Mouse (Mus musculus): Measurements from ENCODE around the gene Noa1. TPM values are rescaled to one million over a fixed set of nuclear protein-coding genes. Genes with fewer than 3 reads are reported as not detected.
A peak's percentile ranks its signal among the peaks of the same experiment; 100 is the strongest.

Noa1 gene
- polyA plus RNA-seq, 1 experiment from 2014 or later: 29.2 TPM

DNA sequence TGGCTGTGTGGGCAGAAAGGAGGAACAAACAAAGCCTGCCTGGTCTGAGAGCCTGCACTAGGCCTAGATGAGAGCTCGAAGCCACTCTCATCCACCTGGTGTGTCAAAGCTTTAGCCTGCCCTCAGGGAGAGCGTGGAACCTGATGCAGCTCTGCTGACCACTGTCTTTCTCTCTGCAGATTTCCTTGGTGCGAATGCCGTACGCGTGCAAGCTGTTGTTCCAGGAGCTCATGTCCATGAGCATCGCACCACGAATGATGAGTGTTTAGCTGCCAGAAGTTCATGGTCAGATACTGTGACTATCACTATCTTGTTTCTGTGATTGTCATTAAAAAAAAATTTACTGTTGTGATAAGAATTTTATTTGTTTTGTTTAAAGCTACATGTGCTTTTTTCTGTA is 39.0 kb upstream of the Noa1 start:
- WGBS: 96% methylated on average over 8 of the region's 8 CpGs
- Histone ChIP-seq H3K36me3 (replicated peaks; ENCODE audit: control insufficient read depth, insufficient read depth, low read depth, low read length) (peaks cover 3% of the 10 kb centered on the region; the same call in 1 of the 2 replicates), H3K27ac (replicated peaks; ENCODE audit: low read depth, low read length) (no peak overlapping the region), H3K4me1 (ENCODE audit: control insufficient read depth, insufficient read depth, low read length) (no peaks in the 10 kb centered on the region), H3K9ac (replicated peaks; ENCODE audit: low read length) (no peak overlapping the region), H3K9me3 (replicated peaks; ENCODE audit: control insufficient read depth, low read length) (no peaks in the 10 kb centered on the region), H3K4me2 (ENCODE audit: low read depth, low read length) (no peak overlapping the region), H3K4me3 (ENCODE audit: low read depth, low read length) (no peak overlapping the region), H3K27me3 (ENCODE audit: control insufficient read depth, insufficient read depth, low read length) (no peaks in the 10 kb centered on the region)
- DNase-seq (ENCODE audit: low spot score) (no peak), ATAC-seq (replicated peaks; ENCODE audit: insufficient number of reproducible peaks, low FRiP score, low TSS enrichment, low read depth) (no peak)

DNA sequence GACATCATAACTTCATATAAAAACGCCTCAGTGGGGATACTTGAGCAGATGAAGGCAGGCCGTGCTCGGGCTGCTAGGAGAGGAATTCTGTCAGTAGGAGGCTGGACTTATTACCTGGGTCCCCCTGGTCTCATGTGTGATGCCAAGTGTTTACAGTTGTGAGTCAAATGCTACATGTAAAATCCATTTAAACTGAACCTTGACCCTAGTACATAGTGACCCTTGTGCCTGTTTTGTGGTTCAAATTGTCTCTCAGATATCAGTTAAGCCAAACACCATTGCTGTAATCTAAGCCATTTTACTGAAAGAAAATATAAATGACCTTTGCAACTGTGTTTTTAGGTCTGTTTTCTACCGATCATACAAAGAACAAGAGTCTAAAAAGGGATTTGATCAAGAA is 30.1 kb upstream of the Noa1 start:
- DNase-seq (ENCODE audit: low spot score) (no peak), ATAC-seq (replicated peaks; ENCODE audit: insufficient number of reproducible peaks, low FRiP score, low TSS enrichment, low read depth) (no peak)
- WGBS: 91% methylated on average over 4 of the region's 4 CpGs
- no peak overlapping the region for H3K27ac ChIP-seq (replicated peaks; ENCODE audit: low read depth, low read length)
- no peak overlapping the region for H3K4me3 ChIP-seq (ENCODE audit: low read depth, low read length)
- H3K27me3 ChIP-seq (ENCODE audit: control insufficient read depth, insufficient read depth, low read length): no peaks in the 10 kb centered on the region
- H3K4me1 ChIP-seq (ENCODE audit: control insufficient read depth, insufficient read depth, low read length): no peaks in the 10 kb centered on the region
- no peaks in the 10 kb centered on the region for H3K9me3 ChIP-seq (replicated peaks; ENCODE audit: control insufficient read depth, low read length)
- no peak overlapping the region for H3K9ac ChIP-seq (replicated peaks; ENCODE audit: low read length)
- H3K4me2 ChIP-seq (ENCODE audit: low read depth, low read length): no peak overlapping the region
- H3K36me3 ChIP-seq (replicated peaks; ENCODE audit: control insufficient read depth, insufficient read depth, low read depth, low read length): peaks cover 7% of the 10 kb centered on the region

DNA sequence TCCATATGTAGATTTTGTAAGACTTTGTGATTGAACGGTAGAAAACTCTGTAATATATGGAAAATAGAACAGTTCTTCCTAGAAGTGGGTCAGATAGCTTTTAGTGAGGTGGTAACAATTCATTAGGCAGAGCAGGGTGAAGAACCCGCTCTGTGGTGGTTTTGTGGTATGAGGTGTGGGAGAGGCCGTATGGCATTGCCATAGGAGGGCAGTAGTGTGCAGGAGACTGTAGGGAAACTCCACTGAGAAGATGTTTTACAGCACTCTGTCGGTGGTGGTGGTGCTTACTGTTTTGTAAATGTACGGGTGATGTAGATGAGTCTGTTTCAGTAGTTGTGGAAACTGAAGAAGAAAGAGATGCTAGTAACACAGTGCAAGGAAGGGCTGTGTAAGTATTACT is 20.3 kb upstream of the Noa1 start:
- Histone ChIP-seq H3K4me2 (ENCODE audit: low read depth, low read length) (no peak overlapping the region), H3K9ac (replicated peaks; ENCODE audit: low read length) (no peak overlapping the region), H3K4me1 (ENCODE audit: control insufficient read depth, insufficient read depth, low read length) (no peaks in the 10 kb centered on the region), H3K36me3 (replicated peaks; ENCODE audit: control insufficient read depth, insufficient read depth, low read depth, low read length) (peaks cover 13% of the 10 kb centered on the region), H3K27ac (replicated peaks; ENCODE audit: low read depth, low read length) (no peak overlapping the region), H3K9me3 (replicated peaks; ENCODE audit: control insufficient read depth, low read length) (no peaks in the 10 kb centered on the region), H3K27me3 (ENCODE audit: control insufficient read depth, insufficient read depth, low read length) (no peaks in the 10 kb centered on the region), H3K4me3 (ENCODE audit: low read depth, low read length) (no peak overlapping the region)
- DNase-seq (ENCODE audit: low spot score) (no peak), ATAC-seq (replicated peaks; ENCODE audit: insufficient number of reproducible peaks, low FRiP score, low TSS enrichment, low read depth) (no peak)
- 80% methylated on average over 5 of the region's 5 CpGs for WGBS

DNA sequence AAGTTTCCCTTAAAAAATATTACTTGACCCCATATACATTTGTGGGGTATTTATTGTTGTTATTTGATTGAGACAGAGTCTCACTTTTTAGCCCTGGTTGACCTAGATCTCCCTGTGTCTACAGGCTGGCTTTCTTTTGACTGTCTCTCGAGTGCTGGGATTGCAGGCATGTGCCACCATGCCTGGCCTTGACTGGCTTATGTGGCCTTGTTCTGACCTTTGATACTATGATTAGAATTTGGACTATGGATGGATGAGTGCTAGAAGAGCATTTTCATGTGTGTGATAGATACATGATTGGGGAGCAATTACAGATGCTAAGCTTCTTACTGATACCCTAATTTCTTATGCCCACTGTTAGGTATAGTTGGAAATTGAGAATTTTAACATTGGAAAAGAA is 15.1 kb upstream of the Noa1 start:
- Histone ChIP-seq H3K4me2 (ENCODE audit: low read depth, low read length) (no peak overlapping the region), H3K36me3 (replicated peaks; ENCODE audit: control insufficient read depth, insufficient read depth, low read depth, low read length) (peaks cover 27% of the 10 kb centered on the region), H3K27ac (replicated peaks; ENCODE audit: low read depth, low read length) (no peak overlapping the region), H3K4me3 (ENCODE audit: low read depth, low read length) (no peak overlapping the region), H3K9me3 (replicated peaks; ENCODE audit: control insufficient read depth, low read length) (no peaks in the 10 kb centered on the region), H3K27me3 (ENCODE audit: control insufficient read depth, insufficient read depth, low read length) (no peaks in the 10 kb centered on the region), H3K4me1 (ENCODE audit: control insufficient read depth, insufficient read depth, low read length) (no peaks in the 10 kb centered on the region), H3K9ac (replicated peaks; ENCODE audit: low read length) (no peak overlapping the region)
- DNase-seq (ENCODE audit: low spot score): no peak
- ATAC-seq (replicated peaks; ENCODE audit: insufficient number of reproducible peaks, low FRiP score, low TSS enrichment, low read depth): no peak
- WGBS: 72% methylated on average over 1 of the region's 1 CpGs

DNA sequence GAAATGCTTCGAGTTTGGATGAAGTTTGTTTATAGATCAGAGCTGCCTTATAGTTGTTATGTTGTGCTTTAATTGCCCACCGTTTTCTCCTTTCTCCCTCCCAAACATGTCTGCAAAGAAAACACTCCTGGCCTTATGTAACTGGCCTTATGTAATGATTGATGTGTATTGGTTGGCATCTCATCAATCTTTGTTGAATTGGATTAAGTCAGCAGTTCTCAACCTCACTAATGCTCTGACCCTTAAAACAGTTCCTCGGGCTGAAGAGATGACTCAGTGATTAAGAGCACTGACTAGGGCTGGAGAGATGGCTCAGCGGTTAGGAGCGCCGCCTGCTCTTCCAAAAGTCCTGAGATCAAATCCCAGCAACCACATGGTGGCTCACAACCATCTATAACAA is 5.1 kb upstream of the Noa1 start:
- 87% methylated on average over 6 of the region's 6 CpGs for WGBS
- H3K36me3 ChIP-seq (replicated peaks; ENCODE audit: control insufficient read depth, insufficient read depth, low read depth, low read length): no peaks in the 10 kb centered on the region; the same call in 1 of the 2 replicates

DNA sequence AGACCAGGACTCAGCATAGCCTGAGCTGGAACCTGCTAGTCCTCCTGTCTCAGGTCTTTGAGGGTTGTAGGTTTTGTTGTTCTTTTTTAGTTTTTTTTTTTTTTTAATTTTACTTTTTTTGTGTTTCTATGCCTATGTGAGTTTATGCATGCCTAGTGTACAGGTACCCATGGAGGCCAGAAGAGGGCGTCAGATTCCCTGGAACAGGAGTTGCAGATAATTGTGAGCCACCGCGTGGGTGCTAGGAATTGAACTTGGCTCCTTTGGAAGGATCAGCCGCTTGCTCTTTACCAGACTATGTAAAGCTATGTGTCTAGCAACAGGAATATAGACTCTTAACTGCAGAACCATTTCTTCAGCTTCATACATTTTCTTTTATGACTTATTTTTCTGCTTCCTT is 4.3 kb upstream of the Noa1 start:
- 89% methylated on average over 4 of the region's 4 CpGs for WGBS
- ATAC-seq (replicated peaks; ENCODE audit: insufficient number of reproducible peaks, low FRiP score, low TSS enrichment, low read depth): no peak

More for the DNA sequence above, 5.1 kb upstream of the Noa1 start:
- no peak for DNase-seq (ENCODE audit: low spot score)
- Histone ChIP-seq H3K4me1 (ENCODE audit: control insufficient read depth, insufficient read depth, low read length) (no peaks in the 10 kb centered on the region), H3K9ac (replicated peaks; ENCODE audit: low read length) (no peak overlapping the region), H3K27ac (replicated peaks; ENCODE audit: low read depth, low read length) (no peak overlapping the region), H3K9me3 (replicated peaks; ENCODE audit: control insufficient read depth, low read length) (no peaks in the 10 kb centered on the region), H3K4me2 (ENCODE audit: low read depth, low read length) (no peak overlapping the region), H3K27me3 (ENCODE audit: control insufficient read depth, insufficient read depth, low read length) (no peaks in the 10 kb centered on the region), H3K4me3 (ENCODE audit: low read depth, low read length) (no peak overlapping the region)
- no peak for ATAC-seq (replicated peaks; ENCODE audit: insufficient number of reproducible peaks, low FRiP score, low TSS enrichment, low read depth)

DNA sequence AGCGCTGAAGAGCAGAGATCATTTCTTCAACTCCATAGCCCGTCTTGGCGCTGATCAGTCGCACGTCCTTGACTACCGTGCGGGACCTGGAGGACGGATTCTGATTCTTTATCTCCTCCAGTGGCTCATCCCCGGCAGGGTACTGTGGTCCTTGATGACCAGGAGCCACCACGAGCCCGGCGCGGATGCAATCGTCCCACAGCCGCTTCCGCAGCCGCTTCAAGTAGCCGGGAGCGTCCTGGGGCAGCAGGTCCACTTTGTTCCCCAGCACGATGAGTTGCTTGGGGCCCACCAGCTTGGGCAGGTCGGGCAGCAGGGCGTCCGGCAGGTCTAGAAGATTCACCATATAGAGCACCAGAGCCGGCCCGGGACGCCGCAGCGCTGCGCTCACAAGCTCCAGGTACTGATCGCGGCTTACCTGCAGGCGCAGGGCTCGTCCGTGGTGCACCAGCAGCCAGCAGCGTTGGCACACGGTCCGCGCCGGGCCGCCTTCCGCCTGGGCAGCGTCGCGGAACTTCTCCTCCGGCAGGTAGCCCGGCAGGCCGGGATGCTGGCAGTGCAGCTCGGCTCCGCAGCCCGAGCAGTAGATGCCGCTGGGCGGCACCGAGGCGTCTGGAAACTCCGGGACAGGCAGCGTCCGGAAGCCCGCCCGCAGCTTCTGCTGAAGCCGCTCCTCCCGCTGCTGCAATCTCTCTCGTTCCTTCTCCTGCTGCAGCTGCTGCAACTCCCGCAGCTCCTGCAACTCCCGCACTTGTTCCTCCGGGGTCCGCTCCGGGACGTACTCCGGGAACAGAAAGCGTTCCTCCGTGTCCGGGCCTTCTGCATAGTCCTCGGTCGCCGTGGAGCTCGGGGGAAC is 605 bp downstream of the Noa1 start:
- Histone ChIP-seq H3K9ac (replicated peaks; ENCODE audit: low read length) (peak overlapping the region; percentile 91), H3K4me2 (ENCODE audit: low read depth, low read length) (peak overlapping the region; percentile 97), H3K27me3 (ENCODE audit: control insufficient read depth, insufficient read depth, low read length) (no peaks in the 10 kb centered on the region), H3K27ac (replicated peaks; ENCODE audit: low read depth, low read length) (0 out of 2 replicates have a peak overlapping the region, but pooled peaks have one; percentile 22), H3K4me3 (ENCODE audit: low read depth, low read length) (peak overlapping the region; percentile 79), H3K9me3 (replicated peaks; ENCODE audit: control insufficient read depth, low read length) (no peaks in the 10 kb centered on the region), H3K4me1 (ENCODE audit: control insufficient read depth, insufficient read depth, low read length) (peaks cover 3% of the 10 kb centered on the region; the same call in 1 of the 2 replicates), H3K36me3 (replicated peaks; ENCODE audit: control insufficient read depth, insufficient read depth, low read depth, low read length) (no peaks in the 10 kb centered on the region)
- ATAC-seq (replicated peaks; ENCODE audit: insufficient number of reproducible peaks, low FRiP score, low TSS enrichment, low read depth): peak; percentile 2
- WGBS: under 1% methylated on average over 76 of the region's 76 CpGs
- DNase-seq (ENCODE audit: low spot score): peak; percentile 48

More for the DNA sequence above, 4.3 kb upstream of the Noa1 start:
- Histone ChIP-seq H3K4me2 (ENCODE audit: low read depth, low read length) (no peak overlapping the region), H3K9ac (replicated peaks; ENCODE audit: low read length) (no peak overlapping the region), H3K4me3 (ENCODE audit: low read depth, low read length) (no peak overlapping the region), H3K4me1 (ENCODE audit: control insufficient read depth, insufficient read depth, low read length) (no peaks in the 10 kb centered on the region), H3K36me3 (replicated peaks; ENCODE audit: control insufficient read depth, insufficient read depth, low read depth, low read length) (no peaks in the 10 kb centered on the region; the same call in 1 of the 2 replicates), H3K27me3 (ENCODE audit: control insufficient read depth, insufficient read depth, low read length) (no peaks in the 10 kb centered on the region), H3K27ac (replicated peaks; ENCODE audit: low read depth, low read length) (no peak overlapping the region), H3K9me3 (replicated peaks; ENCODE audit: control insufficient read depth, low read length) (no peaks in the 10 kb centered on the region)
- DNase-seq (ENCODE audit: low spot score): no peak

DNA sequence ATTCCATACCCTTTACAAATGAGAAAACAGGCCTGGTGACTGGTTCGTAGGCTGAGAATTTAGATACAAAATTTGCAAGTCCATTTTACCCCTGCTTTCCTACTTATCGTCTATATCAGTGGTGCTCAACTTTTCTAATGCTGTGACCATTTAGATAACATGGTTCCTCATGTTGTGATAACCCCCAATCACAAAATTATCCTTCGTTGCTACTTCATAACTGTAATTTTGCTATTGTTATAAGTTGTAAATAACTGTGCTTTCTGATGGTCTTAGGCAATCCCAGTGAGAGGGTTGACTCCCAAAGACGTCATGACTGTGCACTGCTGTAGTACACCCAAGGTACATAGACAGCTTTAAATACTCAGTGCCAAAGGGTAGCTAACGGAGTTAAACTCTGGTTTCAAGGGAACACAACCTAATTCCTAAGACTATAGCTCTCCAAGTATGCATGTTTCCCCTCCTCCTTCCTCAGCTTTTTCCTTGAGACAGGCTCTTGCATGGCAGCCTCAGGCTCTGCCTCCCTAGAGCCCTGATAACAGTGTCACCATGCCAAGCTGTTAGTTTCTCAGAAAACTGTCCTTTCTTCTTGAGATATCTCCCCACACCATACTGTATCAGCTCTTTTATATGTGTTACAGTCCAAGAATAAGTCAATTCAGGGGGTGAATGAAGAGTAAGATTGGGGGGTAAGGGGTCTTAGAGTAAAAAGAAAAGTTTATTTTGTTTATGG is 1.9 kb downstream of the Noa1 start:
- Histone ChIP-seq H3K4me2 (ENCODE audit: low read depth, low read length) (peak overlapping the region; percentile 97), H3K36me3 (replicated peaks; ENCODE audit: control insufficient read depth, insufficient read depth, low read depth, low read length) (no peaks in the 10 kb centered on the region), H3K9ac (replicated peaks; ENCODE audit: low read length) (no peak overlapping the region; the same call in 1 of the 2 replicates), H3K27me3 (ENCODE audit: control insufficient read depth, insufficient read depth, low read length) (no peaks in the 10 kb centered on the region), H3K4me3 (ENCODE audit: low read depth, low read length) (peak overlapping the region; percentile 79), H3K4me1 (ENCODE audit: control insufficient read depth, insufficient read depth, low read length) (peaks cover 3% of the 10 kb centered on the region; the same call in 1 of the 2 replicates), H3K9me3 (replicated peaks; ENCODE audit: control insufficient read depth, low read length) (no peaks in the 10 kb centered on the region), H3K27ac (replicated peaks; ENCODE audit: low read depth, low read length) (no peak overlapping the region)
- no peak for DNase-seq (ENCODE audit: low spot score)
- WGBS: 83% methylated on average over 5 of the region's 5 CpGs
- no peak for ATAC-seq (replicated peaks; ENCODE audit: insufficient number of reproducible peaks, low FRiP score, low TSS enrichment, low read depth)

All from embryonic facial prominence, embryonic 11.5 days (tissue).